Mouse (Mus musculus) inflammation-experienced regulatory T-cells, adult 6 months (primary cell): ENCODE results near the gene Cx3cr1. TPM values are rescaled to one million over a fixed set of nuclear protein-coding genes. Genes with fewer than 3 reads are reported as not detected.
A peak's percentile ranks its signal among the peaks of the same experiment; 100 is the strongest.

Experiments used
- ATAC-seq: one replicate; pipeline ENCODE4 v1.8.0; 2017
- polyA plus RNA-seq, 3 experiments: library from polyadenylated mRNA; unstranded; fragments of 100-300 nt; shearing (Covaris generic); gene quantifications; one replicate each; pipeline ENCODE4 v1.2.1; 2017

Gene Cx3cr1
- polyA plus RNA-seq, 3 experiments from 2014 or later: 0.29 to 1.2 (median 0.43) TPM

DNA sequence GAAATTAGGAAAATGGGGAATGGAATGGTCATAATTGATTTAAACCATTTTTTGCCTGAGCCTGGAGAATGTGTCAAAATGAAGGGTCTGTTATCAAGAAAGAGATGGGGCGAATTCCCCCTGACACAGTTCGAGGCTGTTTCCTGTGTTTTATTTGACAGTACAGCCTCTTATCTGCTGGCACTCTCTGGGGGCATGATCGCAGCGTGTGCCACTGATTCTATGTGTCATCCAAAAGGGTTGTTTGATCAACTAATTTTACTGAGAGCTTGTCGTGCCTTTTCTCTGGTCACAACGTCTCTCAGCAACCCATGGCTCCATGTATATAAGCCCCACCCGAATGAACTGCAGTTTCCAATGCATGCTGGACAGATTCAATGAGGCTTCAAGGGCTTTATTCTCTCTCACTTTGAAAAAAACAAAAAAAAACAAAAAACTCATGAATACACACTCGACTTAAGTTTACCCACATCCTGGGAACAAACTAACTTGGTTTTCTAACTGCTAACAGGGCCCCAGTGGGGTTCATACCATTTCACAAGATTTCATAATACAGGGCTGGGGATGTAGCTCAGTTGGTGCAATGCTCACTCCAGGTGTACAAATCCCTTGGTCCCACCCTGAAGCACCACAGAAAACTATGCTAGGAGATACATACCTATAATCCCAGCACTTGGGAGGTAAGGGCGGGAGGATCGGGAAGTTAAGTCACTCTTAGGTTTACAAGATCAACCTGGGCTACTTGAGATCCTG lies 76.4 kb downstream of the Cx3cr1 start:
- ATAC-seq: no peak

DNA sequence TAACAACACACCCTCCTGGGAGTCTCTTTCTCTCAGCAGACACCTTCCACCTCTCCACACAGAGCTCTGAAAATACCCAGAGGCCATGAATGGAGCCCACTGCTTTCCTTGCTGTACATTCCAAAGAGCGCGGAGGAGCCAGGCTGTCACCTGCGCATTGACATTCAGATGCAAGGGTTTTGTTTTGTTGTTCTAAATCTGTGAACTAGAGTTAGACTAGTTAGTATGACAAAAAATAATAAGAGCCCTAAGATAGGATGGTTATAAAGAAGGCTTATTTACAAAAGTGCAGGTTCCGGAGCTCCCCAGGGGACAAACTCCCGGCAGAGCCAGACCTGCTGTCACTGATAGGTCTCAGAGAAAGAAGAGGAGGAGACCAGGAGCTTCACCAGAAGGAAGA lies 78.4 kb downstream of the Cx3cr1 start:
- no peak for ATAC-seq

DNA sequence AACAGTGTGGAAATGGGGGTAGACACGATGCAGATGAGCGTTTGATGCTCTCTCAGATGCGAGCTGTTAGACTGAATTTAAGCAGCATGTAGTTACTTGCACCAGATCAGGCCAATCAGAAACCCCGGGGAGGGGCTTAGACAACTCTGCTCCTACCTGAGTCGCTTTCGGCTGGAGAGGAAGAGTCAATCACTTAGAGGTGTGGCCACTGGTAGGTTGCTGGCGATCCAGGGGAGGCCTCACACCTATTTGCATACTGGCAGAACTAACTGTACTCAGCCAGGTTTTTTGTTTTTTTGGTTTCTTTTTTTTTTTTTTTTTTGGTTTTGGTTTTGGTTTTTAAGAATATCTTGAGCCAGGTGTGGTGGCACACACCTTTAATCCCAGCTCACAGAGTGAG lies 81.4 kb downstream of the Cx3cr1 start:
- peak; percentile 83 for ATAC-seq

DNA sequence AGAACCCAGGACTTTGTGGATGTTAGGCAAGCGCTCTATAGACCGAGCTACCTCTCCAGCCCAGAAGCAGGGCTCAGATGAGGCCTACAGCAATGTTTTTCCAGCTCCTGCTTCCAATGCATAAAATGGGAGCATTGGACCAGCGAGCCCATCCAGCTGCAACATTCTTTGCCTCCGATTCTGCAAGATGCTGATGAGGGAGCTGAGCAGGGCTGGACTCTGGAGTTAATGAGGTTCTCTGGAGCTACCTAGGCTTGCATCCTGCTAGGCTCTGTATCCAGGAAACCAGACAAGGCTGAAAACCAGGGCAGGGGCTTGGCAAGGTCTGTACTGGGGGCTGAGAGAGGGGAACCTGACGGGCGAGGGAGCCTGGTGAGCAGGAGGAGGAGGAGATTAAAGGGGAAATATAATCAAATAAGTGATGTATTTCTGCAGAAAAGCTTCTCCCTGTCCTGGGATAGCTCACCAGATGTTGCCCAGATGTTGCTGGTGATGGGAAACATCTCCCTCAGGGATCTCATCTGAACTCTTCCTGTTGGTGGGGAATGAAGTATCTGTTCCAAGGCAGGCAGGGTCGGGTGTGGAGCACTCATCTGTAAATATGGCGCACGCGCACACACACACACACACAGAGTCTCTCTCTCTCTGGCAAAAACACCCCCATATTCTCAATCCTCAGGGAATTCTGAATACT lies 83.7 kb downstream of the Cx3cr1 start:
- no peak for ATAC-seq

DNA sequence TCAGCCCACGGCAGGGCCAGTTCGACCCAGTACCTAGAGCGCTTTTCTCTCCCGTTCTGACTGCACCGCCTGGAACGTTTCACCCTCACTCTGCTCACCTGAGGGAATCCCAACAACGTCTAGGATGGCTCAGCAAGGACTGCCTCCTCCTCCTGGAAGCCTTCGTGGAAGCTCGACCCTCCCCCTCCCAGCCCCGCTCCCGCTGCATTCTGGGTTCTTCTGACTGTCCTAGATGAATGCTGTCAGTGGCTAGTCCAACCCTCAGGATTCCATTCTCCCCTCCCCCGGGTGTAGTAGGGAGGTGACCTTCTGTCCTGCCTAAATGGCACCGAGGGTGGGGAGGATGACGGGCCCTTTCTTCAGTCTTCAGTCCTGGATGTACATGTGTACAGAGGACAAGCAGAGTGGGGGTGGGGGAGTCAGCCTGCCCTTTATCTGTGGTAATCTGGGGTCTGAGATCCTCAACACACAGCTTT lies 85.1 kb downstream of the Cx3cr1 start, which contains the start of gene Csrnp1:
Gene Csrnp1 (minus strand): TSS at position 123 of the 476 bp plus-strand sequence.
- no peak for ATAC-seq

DNA sequence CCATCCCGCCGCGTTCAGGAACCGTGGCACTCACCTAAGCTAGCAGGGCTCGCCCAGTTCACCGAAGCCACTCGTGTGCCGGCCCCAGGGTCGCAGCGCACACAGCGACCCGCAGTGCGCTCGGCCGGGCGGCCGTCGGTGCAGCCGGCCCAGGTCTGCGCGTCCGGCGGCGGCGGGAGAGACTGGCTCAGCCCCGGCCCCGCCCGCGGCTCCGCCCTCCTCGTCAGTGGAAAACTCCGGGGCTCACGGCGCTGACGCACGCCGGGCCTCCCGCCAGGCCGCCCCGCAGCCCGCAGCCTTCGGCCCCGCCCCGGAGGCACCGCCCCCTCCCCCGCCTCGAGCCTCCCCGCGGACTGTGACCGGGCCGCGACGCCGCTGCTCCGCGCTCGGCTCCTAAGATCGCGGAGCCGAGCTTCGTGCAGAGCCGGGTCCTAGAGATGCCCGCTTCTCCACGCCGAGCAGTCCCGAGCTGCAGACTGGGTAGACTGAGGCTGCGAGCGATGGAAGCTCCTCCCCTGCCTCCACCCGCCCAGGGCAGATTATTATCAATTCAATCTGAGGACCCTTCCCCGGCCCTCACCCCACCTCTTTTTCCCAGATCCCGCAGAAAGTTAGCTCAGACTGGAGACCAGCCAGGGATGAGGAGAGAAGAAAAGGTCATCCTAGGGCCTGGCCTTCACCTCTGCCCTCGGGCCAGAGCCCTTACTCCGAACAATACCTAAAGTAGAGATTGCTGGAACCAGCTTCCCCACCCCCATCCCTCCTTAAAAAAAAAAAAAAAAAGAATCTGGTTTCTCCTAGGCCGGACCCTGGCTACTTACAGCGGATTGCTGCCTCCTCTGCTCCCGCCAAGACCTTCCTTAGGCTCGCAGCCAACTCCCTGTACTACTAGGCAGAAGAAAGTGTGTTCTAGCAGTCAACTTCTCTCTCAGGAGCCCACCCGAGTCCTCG lies 85.8 kb downstream of the Cx3cr1 start:
- peak; percentile 25 for ATAC-seq

DNA sequence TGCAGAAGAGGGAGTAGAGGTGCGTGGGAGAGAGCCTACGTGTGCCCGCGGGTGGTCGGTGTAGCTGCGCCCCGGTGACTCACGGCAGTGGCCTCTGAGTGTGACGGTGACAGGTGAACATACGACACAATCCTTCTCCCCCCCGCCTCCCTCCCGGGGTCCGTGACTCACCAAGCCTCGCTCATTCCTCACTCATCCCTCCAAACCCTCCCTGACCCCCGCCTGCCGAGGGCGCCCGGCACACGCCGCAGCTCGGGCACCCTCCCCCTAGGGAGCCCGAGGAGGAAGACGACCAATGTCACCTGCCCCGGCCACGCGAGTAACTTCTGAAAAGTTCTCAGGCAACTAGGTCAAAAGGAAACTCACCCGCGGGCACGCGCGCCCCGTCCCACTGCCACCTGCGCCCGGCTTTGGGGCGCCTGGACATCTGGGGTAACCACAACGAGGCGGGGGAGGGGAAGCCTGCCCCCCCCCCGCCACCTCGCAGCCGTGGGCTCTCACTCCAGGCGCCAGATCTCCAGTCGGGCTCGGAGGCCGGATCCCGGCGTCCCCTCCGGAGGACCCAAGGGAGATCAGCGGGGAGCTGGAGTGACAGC lies 86.6 kb downstream of the Cx3cr1 start:
- peak; percentile 39 for ATAC-seq

DNA sequence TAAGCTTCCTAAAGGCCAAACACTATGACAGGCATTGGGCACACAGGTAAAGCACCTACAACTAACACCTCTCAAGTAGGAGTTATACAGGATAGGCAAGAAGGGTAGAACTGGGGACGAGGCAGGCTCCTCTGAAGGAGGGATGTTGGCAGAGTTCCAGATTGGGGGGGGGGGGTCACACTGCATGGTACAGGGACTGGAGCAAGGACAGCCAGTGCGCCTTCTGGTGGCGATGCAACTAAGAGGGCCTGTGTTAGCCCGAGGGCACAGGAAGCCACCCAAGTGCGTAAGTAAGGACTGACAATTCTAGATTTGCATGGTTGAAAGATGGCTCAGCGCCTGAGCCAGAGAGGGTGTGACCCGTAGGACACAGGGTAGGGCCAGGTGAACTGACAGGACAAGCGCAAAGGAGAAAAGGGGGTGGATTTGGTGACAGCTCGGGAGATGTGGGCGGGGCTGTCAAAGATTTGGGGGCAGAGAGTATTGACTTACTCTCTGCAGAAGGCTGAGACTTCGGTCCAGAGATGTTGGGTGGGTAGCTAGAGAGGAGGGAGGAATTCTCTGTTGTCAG lies 87.4 kb downstream of the Cx3cr1 start:
- ATAC-seq: peak; percentile 47

DNA sequence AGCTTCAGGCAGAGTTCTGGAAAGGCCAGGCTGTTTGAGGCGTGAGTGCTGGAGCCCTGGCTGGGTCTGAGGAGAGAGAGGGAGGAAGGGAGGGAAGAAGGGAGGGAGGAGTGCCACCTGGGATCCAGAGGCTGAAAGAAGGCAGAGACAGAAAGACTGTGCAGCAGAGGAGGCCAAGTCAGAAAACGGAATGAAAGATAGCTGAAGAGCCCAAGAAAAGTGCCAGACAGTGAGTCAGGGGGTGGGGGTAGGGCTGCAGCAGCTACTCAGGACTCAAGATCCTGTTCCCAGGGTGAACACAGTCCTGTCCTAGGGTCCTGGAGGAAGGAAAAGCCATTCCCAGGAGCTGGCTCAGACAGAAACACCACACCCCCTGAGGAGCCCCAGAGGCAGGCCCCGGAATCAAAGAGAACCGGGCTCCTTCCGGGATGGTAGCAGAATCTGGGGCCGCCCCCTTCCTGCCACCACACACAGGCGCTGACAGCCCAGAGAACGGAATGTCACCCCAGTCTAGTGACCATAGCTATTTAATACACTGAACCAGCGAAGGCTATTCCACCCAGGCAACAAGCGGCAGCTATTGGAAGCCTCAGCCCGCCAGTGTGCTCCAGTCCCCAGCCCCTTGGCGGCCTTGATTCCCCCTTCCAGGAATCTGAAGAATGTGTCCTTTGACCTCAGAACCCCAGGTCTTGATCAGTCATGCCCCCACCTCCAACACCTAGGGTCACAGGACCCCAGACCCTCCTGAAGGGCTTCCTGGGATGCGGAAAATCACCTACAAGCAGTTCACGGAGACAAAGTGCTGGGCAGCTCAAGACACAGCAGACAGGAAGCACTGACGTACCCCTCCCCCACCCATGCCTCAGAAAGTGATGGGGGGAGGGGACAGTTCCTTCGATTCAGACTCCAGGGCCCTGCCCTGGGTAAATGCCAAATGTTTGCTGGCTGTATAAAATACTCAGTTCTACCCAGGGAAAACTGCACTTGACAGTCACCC lies 88.2 kb downstream of the Cx3cr1 start:
- ATAC-seq: peak; percentile 49

DNA sequence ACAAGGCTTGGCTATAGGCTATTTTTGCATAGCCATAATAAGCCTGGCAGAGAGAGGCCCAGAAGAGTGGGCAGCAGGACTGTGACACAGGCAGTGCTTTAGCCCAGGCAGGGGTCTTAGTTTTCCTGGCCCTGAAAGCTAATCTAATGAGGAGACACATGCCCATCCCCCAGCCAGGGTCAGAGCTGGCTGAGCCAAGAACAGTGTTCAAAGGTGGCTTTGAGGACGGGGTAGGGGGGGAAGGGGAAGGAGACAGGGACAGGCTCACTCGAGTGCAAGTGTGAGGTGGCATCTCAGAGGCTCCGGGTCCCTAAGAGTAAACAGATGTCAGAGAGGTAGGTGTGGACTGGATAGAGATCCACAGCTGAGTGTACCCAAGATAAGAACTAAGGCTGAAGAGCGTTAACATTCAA lies 88.9 kb downstream of the Cx3cr1 start:
- no peak for ATAC-seq

DNA sequence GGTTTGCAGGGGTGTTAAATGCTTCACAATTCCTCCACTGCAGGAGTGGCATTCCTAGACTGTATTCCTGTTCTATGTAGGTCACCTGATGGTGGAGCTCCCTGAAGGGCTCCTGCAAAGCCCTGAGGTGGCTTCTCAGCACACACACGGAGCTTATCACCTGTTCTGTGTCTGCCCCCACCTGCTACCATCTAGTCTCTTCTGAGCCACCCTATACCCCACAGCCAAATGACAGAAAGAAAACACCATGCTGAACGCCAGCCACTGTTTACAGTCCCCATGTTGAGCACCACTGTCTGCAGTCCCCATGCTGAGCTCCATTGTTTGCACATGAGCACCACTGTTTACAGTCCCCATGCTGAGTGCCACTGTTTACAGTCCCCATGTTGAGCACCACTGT lies 89.9 kb downstream of the Cx3cr1 start:
- no peak for ATAC-seq

DNA sequence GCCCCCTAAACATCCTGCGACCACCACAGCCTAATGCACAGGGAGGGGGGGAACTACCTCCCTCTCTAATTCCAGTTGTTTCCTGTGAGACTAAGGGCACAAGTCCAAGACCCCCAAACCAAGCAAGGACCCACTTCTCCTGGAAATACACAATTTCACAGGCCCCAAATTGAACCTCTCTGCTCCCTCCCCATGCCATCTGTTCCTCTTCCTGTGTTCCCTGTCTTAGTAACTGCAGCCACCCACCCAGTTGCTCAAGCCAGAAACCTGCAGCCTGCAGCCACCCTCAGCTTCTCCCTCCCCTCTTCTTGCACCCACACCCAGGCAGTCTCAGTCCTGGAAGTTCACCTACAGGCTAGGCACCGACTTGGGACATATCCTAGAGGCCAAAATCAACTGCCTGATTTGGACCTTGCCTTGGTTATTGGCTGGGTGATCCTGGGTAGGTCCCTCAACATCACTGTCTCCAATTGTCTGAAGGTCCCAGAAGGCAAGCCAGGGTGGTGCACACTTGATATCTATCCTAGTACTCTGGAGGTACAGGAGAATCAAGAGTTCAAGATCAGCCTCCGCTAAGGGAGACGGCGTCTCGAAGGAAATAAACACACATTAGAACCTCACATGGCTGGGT lies 90.8 kb downstream of the Cx3cr1 start:
- no peak for ATAC-seq

DNA sequence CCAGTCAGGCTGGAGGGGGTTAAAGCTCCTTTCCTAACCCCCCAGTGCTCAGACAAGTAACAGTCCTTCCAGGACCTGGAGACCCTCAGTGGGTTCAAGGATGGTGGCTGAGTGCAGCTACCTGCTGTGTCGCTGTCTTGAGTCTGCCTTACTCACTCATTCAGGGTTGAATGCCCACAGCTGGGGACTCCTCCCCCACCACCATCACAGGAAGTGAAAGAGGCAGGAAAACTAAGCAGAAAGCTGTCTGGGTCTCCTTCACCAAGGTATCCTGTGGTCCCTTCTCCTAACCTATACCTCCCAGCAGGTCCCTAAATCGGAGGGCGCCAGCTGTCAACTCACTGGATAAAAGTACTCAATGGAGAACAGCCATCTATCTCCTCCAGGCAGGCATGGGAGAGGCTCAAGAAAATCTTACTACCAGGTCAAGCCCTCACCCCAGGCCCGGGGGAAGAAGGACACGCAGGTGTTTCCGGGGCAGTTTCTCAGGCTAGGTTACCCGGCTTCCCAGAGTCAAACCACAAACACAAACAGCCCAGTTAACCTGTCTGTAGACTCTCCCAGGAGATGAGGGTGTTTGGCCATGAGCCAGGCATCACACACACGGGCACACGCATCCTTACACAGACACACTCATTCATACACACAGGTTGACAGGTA lies 91.4 kb downstream of the Cx3cr1 start:
- peak; percentile 16 for ATAC-seq

DNA sequence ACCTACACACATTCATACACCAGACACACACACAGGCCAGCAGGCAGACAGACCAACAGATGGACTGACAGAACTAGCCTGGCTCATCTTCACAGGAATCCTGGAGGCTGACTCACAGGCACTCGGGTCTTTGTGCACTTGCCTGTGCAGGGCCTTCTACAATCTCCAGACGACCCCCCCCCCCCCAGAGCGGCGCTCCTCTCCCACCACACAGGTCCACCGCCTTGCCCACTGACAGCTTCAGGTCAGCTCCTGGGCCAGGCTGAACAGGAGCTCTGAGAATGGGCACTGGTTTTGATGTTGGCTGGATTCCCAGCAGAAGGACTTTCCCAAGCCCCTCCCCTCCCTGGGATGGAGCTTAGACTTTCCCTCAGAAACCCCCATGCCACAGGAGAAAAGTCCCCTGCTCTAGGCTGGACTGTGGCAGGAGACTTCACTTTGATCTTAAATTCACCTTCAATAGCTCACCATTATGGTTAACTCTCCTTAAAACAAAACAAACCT lies 92.1 kb downstream of the Cx3cr1 start:
- no peak for ATAC-seq

DNA sequence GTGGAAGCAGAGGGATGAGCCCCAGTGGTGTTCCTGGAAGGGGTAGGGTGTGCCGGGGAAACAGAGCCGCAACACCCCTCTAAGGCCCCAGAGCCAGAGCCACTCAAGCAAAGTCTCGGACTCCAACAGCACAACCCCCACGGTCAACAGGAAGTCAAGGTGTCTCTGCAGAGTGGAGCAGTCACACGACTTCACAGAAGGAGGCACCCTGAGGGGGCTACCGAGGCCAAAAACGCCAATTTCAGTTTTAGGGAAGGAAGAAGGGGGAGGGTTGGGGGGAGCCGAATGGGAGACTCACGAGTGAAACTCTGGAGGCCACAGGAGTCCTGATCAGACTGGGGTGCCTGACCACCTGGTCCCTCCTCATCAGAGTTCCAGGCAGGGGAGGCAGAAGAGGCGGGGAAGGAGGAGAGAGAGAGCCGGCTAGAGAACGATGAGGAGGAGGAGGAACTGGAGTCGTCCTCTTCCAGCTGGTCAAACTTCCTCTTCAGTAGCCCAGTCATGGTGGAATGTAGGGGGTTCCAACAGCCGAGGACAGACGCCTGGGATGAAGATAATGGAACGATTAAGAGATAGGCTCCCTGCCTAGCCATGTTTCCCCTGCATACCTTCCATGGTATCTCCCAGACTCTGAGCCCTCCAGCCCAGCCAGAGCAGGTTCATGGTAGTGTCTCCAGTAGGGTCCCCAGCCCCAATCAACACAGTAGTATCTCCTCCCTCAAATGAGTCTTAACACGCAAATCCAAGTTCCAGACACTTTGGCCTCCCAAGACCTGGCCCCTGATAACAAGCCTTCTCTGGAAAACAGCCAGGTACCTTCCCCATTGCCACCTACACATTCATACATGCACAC lies 92.7 kb downstream of the Cx3cr1 start:
- no peak for ATAC-seq

DNA sequence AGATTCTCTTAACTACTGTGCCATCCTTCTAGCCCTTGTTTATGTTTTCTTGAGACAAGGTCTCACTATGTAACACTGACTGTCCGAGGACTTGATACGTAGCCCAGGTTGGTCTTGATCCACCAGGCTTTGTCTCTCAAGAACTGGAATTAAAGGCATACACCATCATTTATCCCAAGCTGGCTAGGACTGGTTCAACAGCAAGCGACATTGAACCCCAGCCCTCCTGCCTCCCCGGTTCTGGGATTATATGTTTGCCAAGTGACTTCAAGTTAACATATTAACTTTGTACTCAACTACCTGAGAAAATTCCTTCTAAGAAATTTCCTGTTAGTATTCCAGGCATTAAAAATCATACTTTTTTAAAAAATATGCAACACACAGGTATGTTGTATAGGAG lies 94.4 kb downstream of the Cx3cr1 start:
- no peak for ATAC-seq

DNA sequence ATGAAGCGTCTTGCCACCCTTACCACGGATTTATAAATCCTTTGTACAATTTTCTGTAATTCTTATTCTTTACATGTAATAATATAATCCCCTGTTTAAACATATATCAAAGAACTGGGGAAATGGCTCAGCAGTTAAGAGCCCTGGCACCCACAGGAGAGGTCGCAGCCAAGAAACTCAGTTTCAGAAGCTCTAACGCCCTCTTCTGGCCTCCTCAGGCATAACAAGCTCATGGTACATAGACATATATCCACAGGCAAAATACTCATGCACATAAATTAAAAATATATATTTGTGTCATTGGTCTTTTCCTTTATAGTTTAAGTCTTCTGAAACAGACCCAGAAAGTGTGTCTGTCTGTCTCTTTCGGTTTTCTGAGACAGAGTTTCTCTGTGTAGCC lies 95.1 kb downstream of the Cx3cr1 start:
- no peak for ATAC-seq

DNA sequence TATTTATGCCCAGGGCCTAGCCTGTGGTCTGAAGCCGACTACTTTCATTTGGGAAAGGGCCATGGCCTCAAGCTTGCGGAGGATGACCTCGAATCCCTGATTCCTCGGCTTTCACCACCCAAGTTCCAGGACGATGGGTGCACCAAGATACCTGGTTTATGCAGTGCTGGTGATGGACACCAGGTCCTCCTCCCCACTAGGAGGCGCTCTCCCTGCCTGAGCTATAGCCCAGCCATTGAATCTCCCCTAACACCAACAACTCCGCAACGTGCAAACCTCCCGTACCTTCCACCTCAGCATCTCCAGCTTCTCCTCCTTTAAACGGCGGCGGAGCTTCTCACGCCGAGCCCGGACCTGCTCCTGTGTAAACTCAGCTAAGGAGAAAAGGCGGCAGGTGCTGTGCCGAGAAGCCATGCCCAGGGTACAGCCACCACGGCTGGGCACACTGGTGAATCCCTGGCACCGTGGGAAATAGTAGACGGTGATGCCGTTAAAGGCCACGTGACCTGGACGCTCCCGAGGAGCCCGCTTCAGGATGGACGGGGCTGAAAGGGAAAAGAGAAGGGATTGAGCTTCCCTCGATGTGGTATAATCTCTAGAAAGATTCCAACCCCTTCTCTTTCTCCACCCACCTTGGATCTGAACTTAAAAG lies 95.7 kb downstream of the Cx3cr1 start:
- ATAC-seq: no peak
